Mouse (Mus musculus): ENCODE measurements around the gene Tbc1d19.

GRCm38 (mm10) chr5:53881381-53881990, 72.1 kb downstream of the Tbc1d19 start:
- TF ChIP-seq CTCF (IDR thresholded peaks at IDR 0.05; ENCODE audit: low read depth, low read length) = no peak
- TF ChIP-seq POLR2A (IDR thresholded peaks at IDR 0.05; ENCODE audit: insufficient read depth, low read length) = no peak

Measured in ES-Bruce4 (cell line).